ENCODE assay signal across 9 mouse cellular contexts in genomic region chr11:113458582-113459210, GRCm38 (mm10).
A peak's percentile ranks its signal among the peaks of the same experiment; 100 is the strongest.
DNase-seq lines count a peak whose midpoint lies in the region; ATAC-seq and TF ChIP-seq lines count a peak whose summit lies in the region.
"Had no signal": no experiment of that assay in that cellular context is flagged by ENCODE, and none has a peak within 500 bp of the region (broad histone marks: within the 10 kb centered on the region; RNA-seq: fewer than 3 reads in every experiment).

No protein-coding gene starts in this region.

- no peaks in the 10 kb centered on the region; the same call in 1 of the 2 replicates for H3K4me1 ChIP-seq in hindbrain, embryonic 16.5 days (ENCODE audit: control insufficient read depth, insufficient read depth, low read depth, low read length)
- H3K4me1 ChIP-seq in hindbrain, embryonic 14.5 days (replicated peaks; ENCODE audit: control insufficient read depth, insufficient read depth, low read length): peaks cover 13% of the 10 kb centered on the region
- no peaks in the 10 kb centered on the region; the same call in 1 of the 2 replicates for H3K4me1 ChIP-seq in testis, adult 2 months (ENCODE audit: control insufficient read depth, insufficient read depth, low read length)
- peaks cover 23% of the 10 kb centered on the region for H3K4me1 ChIP-seq in limb, embryonic 13.5 days

- TF ChIP-seq CTCF in testis, adult 2 months (IDR thresholded peaks at IDR 0.05; ENCODE audit: control insufficient read depth, insufficient read depth, insufficient replicate concordance, low read depth, low read length): peak; percentile 34; the same call in 1 of the 2 replicates

- peak overlapping the region; percentile 1; the same call in 1 of the 2 replicates for H3K9ac ChIP-seq in hindbrain, embryonic 16.5 days (ENCODE audit: low read depth, low read length)
- no peak overlapping the region for H3K9ac ChIP-seq in hindbrain, embryonic 14.5 days
- H3K9ac ChIP-seq in limb, embryonic 13.5 days: no peak overlapping the region

- H3K27me3 ChIP-seq in hindbrain, embryonic 16.5 days (replicated peaks; ENCODE audit: control insufficient read depth, insufficient read depth, low read length): no peaks in the 10 kb centered on the region
- no peaks in the 10 kb centered on the region for H3K27me3 ChIP-seq in hindbrain, embryonic 14.5 days (ENCODE audit: control insufficient read depth, insufficient read depth, low read length)
- no peaks in the 10 kb centered on the region for H3K27me3 ChIP-seq in testis, adult 2 months (ENCODE audit: control insufficient read depth, insufficient read depth, low read length)
- H3K27me3 ChIP-seq in limb, embryonic 13.5 days: no peaks in the 10 kb centered on the region

- H3K36me3 ChIP-seq in hindbrain, embryonic 16.5 days (ENCODE audit: control insufficient read depth, insufficient read depth, low read length): no peaks in the 10 kb centered on the region
- no peaks in the 10 kb centered on the region for H3K36me3 ChIP-seq in hindbrain, embryonic 14.5 days (replicated peaks; ENCODE audit: control insufficient read depth, insufficient read depth)
- no peaks in the 10 kb centered on the region for H3K36me3 ChIP-seq in testis, adult 2 months (ENCODE audit: control insufficient read depth, insufficient read depth, low read length)
- H3K36me3 ChIP-seq in limb, embryonic 13.5 days: no peaks in the 10 kb centered on the region

- H3K27ac ChIP-seq in hindbrain, embryonic 16.5 days (ENCODE audit: low read depth, low read length): no peak overlapping the region
- H3K27ac ChIP-seq in hindbrain, embryonic 14.5 days: no peak overlapping the region
- H3K27ac ChIP-seq in testis, adult 2 months (ENCODE audit: control insufficient read depth, insufficient read depth, low read depth, low read length): no peak overlapping the region
- H3K27ac ChIP-seq in limb, embryonic 13.5 days: no peak overlapping the region

- no peaks in the 10 kb centered on the region for H3K9me3 ChIP-seq in hindbrain, embryonic 16.5 days (ENCODE audit: control insufficient read depth, low read length)
- H3K9me3 ChIP-seq in hindbrain, embryonic 14.5 days (ENCODE audit: control insufficient read depth, low read length): peaks cover 11% of the 10 kb centered on the region; the same call in 1 of the 2 replicates
- H3K9me3 ChIP-seq in limb, embryonic 13.5 days: peaks cover 11% of the 10 kb centered on the region

- H3K4me2 ChIP-seq in hindbrain, embryonic 16.5 days (ENCODE audit: low read length): no peak overlapping the region
- no peak overlapping the region for H3K4me2 ChIP-seq in hindbrain, embryonic 14.5 days (replicated peaks)
- peak overlapping the region; percentile 21 for H3K4me2 ChIP-seq in limb, embryonic 13.5 days (replicated peaks)

- no peak for TF ChIP-seq POLR2A in testis, adult 2 months (IDR thresholded peaks at IDR 0.05; ENCODE audit: control insufficient read depth, low read depth, low read length)

- WGBS in hindbrain, embryonic 16.5 days: 65% methylated on average over 15 of the region's 15 CpGs
- WGBS in hindbrain, embryonic 14.5 days: 61% methylated on average over 15 of the region's 15 CpGs
- WGBS in limb, embryonic 13.5 days: 54% methylated on average over 15 of the region's 15 CpGs

- DNase-seq in hindbrain, embryonic 14.5 days (ENCODE audit: low spot score): no peak
- no peak for DNase-seq in testis, postnatal 14 days (ENCODE audit: low spot score)
- no peak for DNase-seq in ovary, postnatal 10 days (ENCODE audit: low spot score)
- no peak for DNase-seq in frontal cortex, postnatal 10 days (ENCODE audit: low spot score in 2 of 2)
- DNase-seq: cerebellum, adult 11 months; lung, postnatal 36 days had no signal

- no peak overlapping the region for H3K4me3 ChIP-seq in hindbrain, embryonic 16.5 days (ENCODE audit: low read length)
- no peak overlapping the region for H3K4me3 ChIP-seq in hindbrain, embryonic 14.5 days (replicated peaks; ENCODE audit: low read length)
- H3K4me3 ChIP-seq in testis, adult 2 months (ENCODE audit: control insufficient read depth, low read depth, low read length): no peak overlapping the region
- H3K4me3 ChIP-seq in limb, embryonic 13.5 days: no peak overlapping the region

- ATAC-seq in hindbrain, embryonic 16.5 days: no peak
- no peak for ATAC-seq in hindbrain, embryonic 14.5 days (ENCODE audit: low FRiP score)
- peak; percentile 22; the same call in 1 of the 2 replicates for ATAC-seq in limb, embryonic 13.5 days (ENCODE audit: low FRiP score, low read depth)
